Mouse (Mus musculus): ENCODE results near the gene Serpina3b.

The Serpina3b gene

DNA sequence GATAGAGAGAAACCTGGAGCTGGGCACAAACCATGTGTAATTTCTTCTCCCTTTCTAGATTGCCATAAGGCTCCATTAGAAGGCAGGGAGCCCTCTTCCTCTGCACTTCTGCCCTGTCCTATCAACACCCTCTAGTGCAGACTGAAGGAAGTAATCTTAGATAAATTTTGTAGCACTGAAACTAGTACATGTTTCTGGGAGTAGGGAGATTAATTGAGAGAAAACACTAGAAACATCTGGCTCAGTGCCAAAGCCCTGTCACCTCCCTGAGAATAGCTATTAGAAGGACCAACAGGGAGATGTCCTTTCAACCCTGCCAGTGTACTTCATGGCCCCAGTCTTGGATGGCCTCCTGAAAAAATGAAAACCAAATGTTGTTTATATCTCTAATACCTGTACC, 50.8 kb downstream of the Serpina3b start:
- peak; percentile 79 for DNase-seq

DNA sequence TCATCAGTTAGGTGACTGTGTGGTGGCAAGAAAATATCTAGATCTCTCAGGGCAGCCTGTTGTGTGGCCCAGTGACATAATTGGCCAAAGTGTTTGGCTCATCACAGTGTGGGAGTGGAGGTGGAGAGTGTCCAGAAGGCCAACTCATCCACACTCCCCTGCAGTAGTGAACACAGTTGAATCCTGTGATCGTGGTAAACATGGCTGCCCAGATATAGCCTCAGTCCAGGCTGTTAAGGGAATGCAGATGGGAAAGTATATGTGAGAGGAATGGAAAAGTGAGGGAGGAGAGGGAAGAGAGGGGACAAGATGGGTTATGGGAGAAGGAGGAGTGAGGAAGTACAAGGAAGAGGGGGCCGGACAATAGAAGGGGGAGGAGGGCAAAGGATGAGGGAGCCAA, 51.2 kb downstream of the Serpina3b start:
- peak; percentile 82 for DNase-seq

DNA sequence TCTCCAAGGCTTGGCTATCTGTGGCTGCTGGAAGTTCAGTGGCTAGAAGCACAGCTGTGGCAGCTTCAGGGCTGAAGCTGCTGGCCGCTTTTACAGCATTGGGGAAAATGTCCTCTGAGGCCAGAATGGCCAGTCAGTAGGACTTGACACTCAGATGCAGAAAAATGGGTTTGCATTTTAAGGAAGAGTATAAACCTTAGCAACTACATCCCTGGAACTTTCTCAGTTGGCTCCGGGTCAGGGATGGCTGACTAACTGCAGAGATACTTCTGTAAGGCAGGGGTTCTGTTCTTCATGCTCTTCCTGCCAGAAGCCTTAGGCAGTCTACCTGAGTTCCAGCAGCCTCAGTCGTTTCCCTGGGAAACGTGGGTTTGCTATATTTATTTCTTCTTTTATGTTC, 57.2 kb downstream of the Serpina3b start:
- peak; percentile 56 for DNase-seq

DNA sequence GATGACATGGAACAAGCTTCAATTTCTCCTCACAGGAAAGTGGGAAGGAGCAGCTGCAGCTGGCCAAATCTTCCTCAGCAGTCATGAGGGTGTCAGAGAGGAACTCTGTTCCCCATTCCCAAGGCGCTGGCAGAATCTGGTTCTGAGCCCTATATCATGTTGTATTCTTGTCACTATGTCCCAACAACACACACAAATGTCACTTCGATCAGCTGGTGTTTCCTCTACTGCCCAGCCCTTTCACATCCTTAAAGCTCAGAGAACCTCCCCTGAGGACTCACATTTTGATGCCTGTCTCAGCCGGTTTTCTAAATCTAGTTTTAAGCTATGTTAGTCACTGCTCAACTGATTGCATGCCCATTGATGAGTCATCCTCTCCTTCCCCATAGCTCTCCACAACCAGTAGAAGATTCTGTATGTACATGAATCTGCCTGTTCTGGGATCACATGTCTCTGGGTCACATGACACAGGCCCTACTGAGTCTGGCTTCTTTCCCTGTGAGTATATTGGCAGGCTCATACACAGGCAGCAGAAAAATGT, 58.3 kb downstream of the Serpina3b start:
- peak; percentile 88 for DNase-seq
